Mouse (Mus musculus) ES-Bruce4 (cell line): Measurements from ENCODE around the gene Auts2. TPM values are rescaled to one million over a fixed set of nuclear protein-coding genes. Genes with fewer than 3 reads are reported as not detected.

Source experiments
- H3K27ac ChIP-seq: 2 replicates; pipeline ENCODE4 v1.5.1; 2012; ENCODE audit warnings: low read length, inconsistent platforms; ENCODE audit not compliant: insufficient read depth
- H3K27me3 ChIP-seq: 2 replicates; pipeline ENCODE4 v1.6.1; 2012; ENCODE audit warnings: mild to moderate bottlenecking, low read length, inconsistent platforms; ENCODE audit not compliant: control insufficient read depth, poor library complexity, insufficient read depth, severe bottlenecking
- H3K36me3 ChIP-seq: 2 replicates; pipeline ENCODE4 v1.6.1; 2012; ENCODE audit warnings: inconsistent platforms, mild to moderate bottlenecking, low read length, moderate library complexity; ENCODE audit not compliant: control insufficient read depth, poor library complexity, insufficient read depth, severe bottlenecking
- H3K4me1 ChIP-seq: one replicate; pipeline ENCODE4 v1.8.1; 2011; ENCODE audit warnings: low read length; ENCODE audit not compliant: control insufficient read depth, insufficient read depth
- H3K4me3 ChIP-seq: 2 replicates; pipeline ENCODE4 v1.5.1; 2011; ENCODE audit warnings: low read depth, mild to moderate bottlenecking, low read length
- H3K9ac ChIP-seq: 2 replicates; pipeline ENCODE4 v1.6.1; 2012; ENCODE audit warnings: low read depth, mild to moderate bottlenecking, inconsistent platforms; ENCODE audit not compliant: poor library complexity, severe bottlenecking
- H3K9me3 ChIP-seq: replicated peaks from 2 replicates; pipeline ENCODE4 v1.6.1; 2012; ENCODE audit warnings: mild to moderate bottlenecking, low read length, inconsistent platforms; ENCODE audit not compliant: control insufficient read depth, poor library complexity, insufficient read depth, severe bottlenecking
- CTCF ChIP-seq: IDR thresholded peaks from one replicate; pipeline ENCODE4 v1.8.1; 2011; ENCODE audit warnings: low read depth, low read length
- EP300 ChIP-seq: IDR thresholded peaks from 2 replicates; pipeline ENCODE4 v1.6.1; 2011; ENCODE audit warnings: low read depth, low read length; ENCODE audit not compliant: insufficient read depth
- POLR2A ChIP-seq: IDR thresholded peaks from one replicate; pipeline ENCODE4 v1.8.1; 2011; ENCODE audit warnings: low read length; ENCODE audit not compliant: insufficient read depth
- polyA plus RNA-seq: library from polyadenylated mRNA; stranded (reverse); fragments of >200 nt; gene quantifications from 2 replicates; pipeline ENCODE4 v1.2.4, GENCODE M21; 2011; ENCODE audit warnings: low read depth; ENCODE audit not compliant: missing spikeins, insufficient read depth, insufficient read length

The Auts2 gene
- polyA plus RNA-seq, 1 experiment = 23.4 TPM

DNA sequence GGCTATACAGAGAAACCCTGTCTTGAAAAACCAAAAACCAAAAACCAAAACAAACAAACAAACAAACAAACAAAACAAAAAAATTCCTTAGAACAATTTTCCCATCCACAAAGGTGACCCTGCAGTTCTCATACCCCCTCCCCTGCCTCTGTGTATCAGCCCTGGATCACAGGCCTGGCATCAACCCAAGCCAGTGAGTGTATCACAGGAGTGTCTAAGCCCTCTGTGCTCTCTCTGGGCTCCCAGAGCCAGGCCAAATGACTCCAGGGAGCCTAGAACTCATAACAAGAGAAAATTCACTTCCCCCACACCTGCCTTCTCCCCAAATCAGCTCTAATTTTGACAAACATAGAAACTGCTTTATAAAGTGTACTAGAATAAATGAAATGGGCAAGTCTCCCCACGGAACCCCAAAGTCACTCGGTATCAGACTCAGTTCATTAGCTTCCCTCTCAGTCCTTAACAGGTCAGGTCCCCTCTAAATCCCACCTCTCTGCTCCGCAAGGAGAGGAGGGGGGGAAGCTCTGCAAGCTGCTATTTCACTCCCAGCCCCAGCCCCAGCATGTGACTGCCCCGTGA, 896.0 kb downstream of the Auts2 start:
- H3K4me1 ChIP-seq = no peaks in the 10 kb centered on the region
- no peaks in the 10 kb centered on the region for H3K36me3 ChIP-seq
- H3K4me3 ChIP-seq = no peak overlapping the region
- H3K27me3 ChIP-seq = no peaks in the 10 kb centered on the region
- no peak overlapping the region for H3K9ac ChIP-seq
- no peaks in the 10 kb centered on the region for H3K9me3 ChIP-seq
- no peak overlapping the region for H3K27ac ChIP-seq
- no peak for TF ChIP-seq POLR2A
- TF ChIP-seq EP300 = no peak
- no peak for TF ChIP-seq CTCF

DNA sequence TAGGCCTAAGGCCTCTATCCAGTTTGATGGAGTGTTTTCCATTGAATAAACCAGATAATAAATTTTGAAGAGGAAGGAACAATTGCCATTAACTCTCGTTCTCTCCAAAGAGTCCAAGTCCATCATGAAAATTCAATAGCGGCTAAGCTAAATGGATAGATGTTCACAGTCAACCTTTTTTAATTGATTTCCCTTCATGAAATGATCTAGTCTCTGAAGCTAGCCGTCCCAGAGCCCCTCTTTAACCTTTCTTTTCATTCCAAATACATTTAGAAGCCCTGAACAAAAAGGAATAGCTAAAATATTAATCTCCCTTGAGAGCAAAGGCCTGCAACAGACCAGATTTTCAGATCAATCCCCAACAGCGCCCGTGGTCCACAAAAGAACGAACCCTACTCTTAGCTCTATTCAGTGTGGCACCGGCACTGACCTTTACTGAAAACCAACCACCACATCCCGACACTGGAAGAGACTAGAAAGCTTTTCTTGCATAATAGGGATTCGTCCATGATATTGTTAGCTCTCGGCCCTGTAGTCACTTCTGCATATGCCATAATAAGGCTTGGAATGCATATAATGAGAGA, 896.9 kb downstream of the Auts2 start:
- Histone ChIP-seq H3K27me3 (no peaks in the 10 kb centered on the region), H3K4me3 (no peak overlapping the region), H3K27ac (no peak overlapping the region), H3K9me3 (no peaks in the 10 kb centered on the region), H3K36me3 (no peaks in the 10 kb centered on the region), H3K4me1 (no peaks in the 10 kb centered on the region), H3K9ac (no peak overlapping the region)
- TF ChIP-seq EP300 (no peak), POLR2A (no peak), CTCF (no peak)

GRCm38 (mm10) chr5:131645341-131646191, 897.6 kb downstream of the Auts2 start:
- H3K27ac ChIP-seq = no peak overlapping the region
- no peaks in the 10 kb centered on the region for H3K36me3 ChIP-seq
- H3K4me3 ChIP-seq = no peak overlapping the region

DNA sequence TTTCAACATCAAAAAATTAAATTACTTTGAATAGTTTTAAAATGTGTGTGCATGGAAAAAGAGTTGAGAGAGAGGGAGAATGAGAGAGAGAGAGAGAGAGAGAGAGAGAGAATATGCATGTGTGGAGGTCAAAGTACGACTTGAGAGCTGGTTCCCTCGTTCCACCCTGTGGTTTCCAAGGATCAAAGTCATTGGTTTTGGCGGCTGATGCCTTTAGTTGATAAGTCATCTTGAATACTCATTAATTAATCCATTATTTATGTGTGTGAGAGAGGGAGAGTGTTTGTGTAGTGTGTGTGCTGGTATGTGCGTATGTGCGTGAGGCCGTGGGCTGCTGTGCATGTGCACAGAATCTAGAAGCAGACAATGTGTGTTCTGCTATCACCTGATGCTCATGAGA, 898.8 kb downstream of the Auts2 start:
- TF ChIP-seq EP300 (no peak), CTCF (no peak), POLR2A (no peak)
- Histone ChIP-seq H3K4me3 (no peak overlapping the region), H3K36me3 (no peaks in the 10 kb centered on the region), H3K9me3 (no peaks in the 10 kb centered on the region), H3K27ac (no peak overlapping the region), H3K27me3 (no peaks in the 10 kb centered on the region), H3K4me1 (no peaks in the 10 kb centered on the region), H3K9ac (no peak overlapping the region)

More at GRCm38 (mm10) chr5:131645341-131646191, 897.6 kb downstream of the Auts2 start:
- no peak overlapping the region for H3K9ac ChIP-seq
- H3K4me1 ChIP-seq = no peaks in the 10 kb centered on the region
- TF ChIP-seq EP300 = no peak
- TF ChIP-seq POLR2A = no peak
- no peak for TF ChIP-seq CTCF
- no peaks in the 10 kb centered on the region for H3K9me3 ChIP-seq
- H3K27me3 ChIP-seq = no peaks in the 10 kb centered on the region

DNA sequence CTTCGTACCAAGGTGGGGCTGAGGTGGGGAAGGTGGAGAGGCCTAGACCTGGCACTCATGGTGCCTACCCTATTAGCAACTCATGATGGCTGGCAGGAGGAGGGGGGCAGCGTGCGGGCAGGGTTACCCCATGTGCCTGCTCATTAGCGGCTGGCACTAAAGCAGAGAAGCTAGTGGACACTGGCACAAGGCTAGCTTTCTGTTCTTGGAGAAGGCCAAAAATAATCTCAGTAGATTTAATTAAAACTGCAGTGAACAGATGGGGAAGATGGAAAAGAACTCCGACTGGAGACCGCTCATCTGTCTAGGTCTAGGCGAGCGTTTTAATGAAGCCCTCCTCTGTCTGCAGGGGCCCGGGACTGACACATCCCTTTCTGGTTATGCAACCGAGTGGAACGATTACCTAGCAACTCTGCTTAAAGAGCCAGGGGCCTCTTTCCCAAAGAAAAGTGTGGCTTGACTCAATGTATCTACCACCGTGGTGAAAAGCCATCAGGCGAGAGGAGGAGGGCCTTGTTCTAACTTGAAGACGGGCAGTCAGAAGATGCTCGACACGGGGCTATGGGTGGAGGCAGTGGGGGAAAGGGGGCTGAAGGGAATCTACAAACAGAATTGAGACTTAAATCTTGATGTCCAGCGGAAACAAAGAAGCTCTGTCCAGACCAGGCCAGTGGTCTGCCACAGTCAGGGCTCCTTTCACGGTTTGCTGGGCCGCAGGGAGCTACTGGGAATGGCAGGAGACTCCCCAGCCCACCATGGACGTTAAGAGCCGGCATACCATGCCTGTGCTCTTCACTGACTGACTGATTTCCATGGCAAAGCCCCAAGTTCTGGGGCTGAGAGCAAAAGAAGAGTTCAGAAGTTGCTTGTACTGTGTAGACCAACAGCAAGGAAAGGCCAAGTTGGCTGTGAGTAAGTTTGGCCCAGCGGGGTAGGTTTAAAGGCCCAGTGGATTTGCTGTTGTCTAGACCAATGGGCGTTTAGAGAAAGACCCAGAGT, 899.7 kb downstream of the Auts2 start:
- Histone ChIP-seq H3K4me3 (no peak overlapping the region), H3K27me3 (no peaks in the 10 kb centered on the region), H3K9me3 (no peaks in the 10 kb centered on the region), H3K9ac (no peak overlapping the region), H3K4me1 (no peaks in the 10 kb centered on the region), H3K36me3 (no peaks in the 10 kb centered on the region), H3K27ac (no peak overlapping the region)
- TF ChIP-seq EP300 (no peak), CTCF (no peak), POLR2A (no peak)
